Mouse (Mus musculus) megakaryocyte-erythroid progenitor cell, adult 5 weeks (primary cell): ENCODE results near the gene Olfr279. TPM values are rescaled to one million over a fixed set of nuclear protein-coding genes. Genes with fewer than 3 reads are reported as not detected.

Source experiments
- polyA plus RNA-seq: library from polyadenylated mRNA; stranded (reverse); fragments of >175 nt; gene quantifications from 2 replicates; pipeline ENCODE4 v1.2.3, GENCODE M21; 2012

Olfr279 gene
- polyA plus RNA-seq = 0.01 TPM in 1 of 2 replicates, not detected in the other

DNA sequence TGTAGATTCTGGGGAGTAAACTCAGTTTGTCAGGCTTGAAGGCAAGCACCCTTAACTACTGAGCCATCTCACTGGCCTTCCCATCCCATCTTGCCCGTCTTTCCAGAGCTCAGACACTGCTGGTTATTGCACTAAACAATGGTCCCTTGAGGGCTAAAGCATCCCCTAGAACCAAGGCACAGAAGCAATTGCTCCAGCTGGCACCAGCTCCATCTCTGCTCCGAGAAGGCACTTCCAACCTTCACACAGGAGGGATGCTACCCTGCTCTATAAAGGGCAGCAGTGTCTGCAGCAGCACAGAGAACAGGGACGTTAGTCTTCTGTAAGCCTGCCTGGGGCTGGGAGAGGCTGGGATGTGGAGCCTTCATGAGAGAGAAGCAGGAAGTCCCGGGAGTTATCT, at the start of gene Olfr279:
TSS of gene Olfr279 (plus strand) at position 301 of the 400 bp plus-strand sequence.

GRCm38 (mm10) chr15:98452288-98452687, 39.9 kb upstream of the Olfr279 start, which contains the start of gene Olfr281:
Gene Olfr281 (plus strand): TSS chr15:98452588.

DNA sequence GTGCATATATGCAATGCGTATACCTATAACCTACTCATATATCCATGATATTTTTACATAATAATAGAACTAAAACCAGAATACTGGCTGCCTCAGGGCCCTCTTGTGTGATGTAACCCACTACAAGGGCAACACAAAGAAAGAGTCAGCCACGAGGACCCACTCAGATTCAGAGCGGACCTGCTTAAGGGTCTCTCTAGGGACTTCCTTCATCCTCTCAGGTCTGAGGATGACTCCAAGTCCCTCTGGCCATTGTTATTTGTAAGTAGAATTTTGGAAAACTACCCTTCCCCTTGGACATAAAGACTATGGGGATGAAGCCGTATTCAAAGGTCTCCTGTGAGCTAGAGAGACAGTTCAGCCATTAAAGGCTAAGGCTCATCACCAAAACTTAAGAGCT, 22.6 kb upstream of the Olfr279 start, which contains the start of gene OR5BS1P:
TSS of gene OR5BS1P (plus strand) at position 301 of the 400 bp plus-strand sequence.

GRCm38 (mm10) chr15:98482701-98483100, 9.5 kb upstream of the Olfr279 start, which contains the start of gene Lalba:
Gene Lalba (minus strand): TSS chr15:98482721.

DNA sequence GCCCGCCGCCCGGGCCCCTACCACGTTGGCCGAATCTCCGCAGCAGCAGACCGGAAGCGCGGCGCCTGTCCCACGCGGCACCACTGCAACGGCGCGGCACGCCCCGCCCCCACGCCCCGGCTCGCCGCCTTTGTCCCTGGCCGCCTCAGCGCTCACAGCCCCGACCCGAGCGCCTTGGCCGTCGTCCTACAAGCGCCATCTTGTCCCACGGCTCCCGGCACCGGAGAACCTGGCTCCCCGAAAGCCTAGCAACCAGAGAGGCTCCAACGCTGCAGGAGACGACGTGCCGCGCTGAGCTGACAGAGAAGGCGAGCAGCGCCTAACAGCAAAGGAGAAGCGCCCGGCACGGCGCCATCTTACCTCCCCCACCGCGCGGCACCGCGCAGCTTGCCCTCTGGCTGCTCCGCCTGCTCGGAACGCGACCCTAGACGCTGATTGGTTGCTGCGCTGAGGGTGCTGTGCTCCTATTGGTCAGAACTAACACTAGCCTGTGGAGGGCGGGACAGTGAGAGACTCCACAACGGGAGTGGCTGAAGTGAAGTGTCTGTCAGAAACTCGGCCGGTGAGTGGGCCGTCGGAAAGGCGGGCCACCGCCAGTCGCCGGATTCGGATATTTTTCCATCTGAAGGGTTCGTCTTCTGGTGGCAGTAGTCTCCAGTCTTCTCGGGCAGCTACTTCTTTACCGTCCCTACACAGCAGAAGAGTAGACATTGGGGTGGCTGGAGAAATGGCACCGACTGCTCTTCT, 41.9 kb downstream of the Olfr279 start, which contains the start of gene Kansl2:
TSS of gene Kansl2 (minus strand) at position 384 of the 747 bp plus-strand sequence.

Other genes starting within 250 kb of the Olfr279 start
- not detected in 2 replicates for gene H1fnt, start 235.1 kb upstream of the Olfr279 start, polyA plus RNA-seq
- not detected in 2 replicates for gene Zfp641, start 196.2 kb upstream of the Olfr279 start, polyA plus RNA-seq
- gene Olfr285, start 175.0 kb upstream of the Olfr279 start, polyA plus RNA-seq = not detected in 2 replicates
- gene Olfr284, start 151.4 kb upstream of the Olfr279 start, polyA plus RNA-seq = not detected in 2 replicates
- gene Olfr283, start 111.5 kb upstream of the Olfr279 start, polyA plus RNA-seq = not detected in 2 replicates
- not detected in 2 replicates for gene Olfr282, start 61.2 kb upstream of the Olfr279 start, polyA plus RNA-seq
- gene Olfr281, start 39.8 kb upstream of the Olfr279 start, polyA plus RNA-seq = not detected in 2 replicates
- not detected in 2 replicates for gene OR5BS1P, start 22.5 kb upstream of the Olfr279 start, polyA plus RNA-seq
- gene Lalba, start 9.7 kb upstream of the Olfr279 start, polyA plus RNA-seq = not detected in 2 replicates
- gene Kansl2, start 41.9 kb downstream of the Olfr279 start, polyA plus RNA-seq = 39.2 and 40.8 TPM in 2 replicates
- gene Ccnt1, start 78.5 kb downstream of the Olfr279 start, polyA plus RNA-seq = 4.2 and 5.9 TPM in 2 replicates
- not detected in 2 replicates for gene 4930415O20Rik, start 78.6 kb downstream of the Olfr279 start, polyA plus RNA-seq
- gene Adcy6, start 117.7 kb downstream of the Olfr279 start, polyA plus RNA-seq = 11.6 and 16.2 TPM in 2 replicates
- gene Cacnb3, start 138.4 kb downstream of the Olfr279 start, polyA plus RNA-seq = 0.11 and 0.22 TPM in 2 replicates
- 81.3 and 114 TPM in 2 replicates for gene Ddx23, start 170.5 kb downstream of the Olfr279 start, polyA plus RNA-seq
- gene Rnd1, start 185.1 kb downstream of the Olfr279 start, polyA plus RNA-seq = 3.2 and 4.4 TPM in 2 replicates
- not detected in 2 replicates for gene Ccdc65, start 215.8 kb downstream of the Olfr279 start, polyA plus RNA-seq
- gene Fkbp11, start 235.8 kb downstream of the Olfr279 start, polyA plus RNA-seq = 31.9 and 46.9 TPM in 2 replicates